Mouse (Mus musculus): ENCODE results near the gene Hmga2. TPM values are rescaled to one million over a fixed set of nuclear protein-coding genes. Genes with fewer than 3 reads are reported as not detected.

The Hmga2 gene
- polyA plus RNA-seq, 1 experiment from 2014 or later, result 0.45 TPM

- no peaks in the 10 kb centered on the region for H3K9me3 ChIP-seq (replicated peaks; ENCODE audit: control insufficient read depth, low read length, poor library complexity, severe bottlenecking)
- H3K27ac ChIP-seq (ENCODE audit: low read length), result no peak overlapping the region
- no peak overlapping the region for H3K9ac ChIP-seq (ENCODE audit: low read depth, low read length)
- no peaks in the 10 kb centered on the region for H3K36me3 ChIP-seq (ENCODE audit: control insufficient read depth, insufficient read depth, low read length)
- no peak overlapping the region for H3K4me2 ChIP-seq (ENCODE audit: low read length)
- 35% methylated on average over 10 of the region's 10 CpGs for WGBS
- peaks cover 12% of the 10 kb centered on the region for H3K4me1 ChIP-seq (ENCODE audit: control insufficient read depth, insufficient read depth, low read length)
- no peak for ATAC-seq
- no peak overlapping the region for H3K4me3 ChIP-seq (ENCODE audit: low read depth, low read length)
- H3K27me3 ChIP-seq (ENCODE audit: control insufficient read depth, insufficient read depth, low read depth, low read length), result peaks cover 3% of the 10 kb centered on the region; the same call in 1 of the 2 replicates
Observed at GRCm38 (mm10) chr10:120388966-120389365, 87.3 kb downstream of the Hmga2 start.

GRCm38 (mm10) chr10:120388400-120388871 lies 87.8 kb downstream of the Hmga2 start:
- no peaks in the 10 kb centered on the region for H3K9me3 ChIP-seq (replicated peaks; ENCODE audit: control insufficient read depth, low read length, poor library complexity, severe bottlenecking)

GRCm38 (mm10) chr10:120387105-120387504 lies 89.2 kb downstream of the Hmga2 start:
- no peak overlapping the region for H3K4me2 ChIP-seq (ENCODE audit: low read length)
- peaks cover 3% of the 10 kb centered on the region; the same call in 1 of the 2 replicates for H3K27me3 ChIP-seq (ENCODE audit: control insufficient read depth, insufficient read depth, low read depth, low read length)
- 78% methylated on average over 8 of the region's 8 CpGs for WGBS
- no peaks in the 10 kb centered on the region for H3K36me3 ChIP-seq (ENCODE audit: control insufficient read depth, insufficient read depth, low read length)
- no peaks in the 10 kb centered on the region for H3K9me3 ChIP-seq (replicated peaks; ENCODE audit: control insufficient read depth, low read length, poor library complexity, severe bottlenecking)
- H3K27ac ChIP-seq (ENCODE audit: low read length), result no peak overlapping the region
- no peak for ATAC-seq
- no peak overlapping the region for H3K9ac ChIP-seq (ENCODE audit: low read depth, low read length)
- H3K4me1 ChIP-seq (ENCODE audit: control insufficient read depth, insufficient read depth, low read length), result peaks cover 12% of the 10 kb centered on the region
- H3K4me3 ChIP-seq (ENCODE audit: low read depth, low read length), result no peak overlapping the region

More at GRCm38 (mm10) chr10:120388400-120388871, 87.8 kb downstream of the Hmga2 start:
- no peak for ATAC-seq
- no peak overlapping the region for H3K27ac ChIP-seq (ENCODE audit: low read length)
- no peak overlapping the region for H3K9ac ChIP-seq (ENCODE audit: low read depth, low read length)
- no peaks in the 10 kb centered on the region for H3K36me3 ChIP-seq (ENCODE audit: control insufficient read depth, insufficient read depth, low read length)
- WGBS, result 41% methylated on average over 8 of the region's 8 CpGs
- no peak overlapping the region for H3K4me3 ChIP-seq (ENCODE audit: low read depth, low read length)
- H3K4me1 ChIP-seq (ENCODE audit: control insufficient read depth, insufficient read depth, low read length), result peaks cover 12% of the 10 kb centered on the region
- peaks cover 3% of the 10 kb centered on the region; the same call in 1 of the 2 replicates for H3K27me3 ChIP-seq (ENCODE audit: control insufficient read depth, insufficient read depth, low read depth, low read length)
- H3K4me2 ChIP-seq (ENCODE audit: low read length), result no peak overlapping the region

GRCm38 (mm10) chr10:120384797-120385600 lies 91.3 kb downstream of the Hmga2 start:
- no peak overlapping the region for H3K4me2 ChIP-seq (ENCODE audit: low read length)
- no peak overlapping the region for H3K27ac ChIP-seq (ENCODE audit: low read length)
- no peak overlapping the region for H3K9ac ChIP-seq (ENCODE audit: low read depth, low read length)
- H3K4me3 ChIP-seq (ENCODE audit: low read depth, low read length), result no peak overlapping the region
- H3K9me3 ChIP-seq (replicated peaks; ENCODE audit: control insufficient read depth, low read length, poor library complexity, severe bottlenecking), result no peaks in the 10 kb centered on the region
- peaks cover 3% of the 10 kb centered on the region; the same call in 1 of the 2 replicates for H3K27me3 ChIP-seq (ENCODE audit: control insufficient read depth, insufficient read depth, low read depth, low read length)
- peaks cover 5% of the 10 kb centered on the region for H3K4me1 ChIP-seq (ENCODE audit: control insufficient read depth, insufficient read depth, low read length)
- ATAC-seq, result no peak
- WGBS, result 65% methylated on average over 10 of the region's 10 CpGs
- H3K36me3 ChIP-seq (ENCODE audit: control insufficient read depth, insufficient read depth, low read length), result no peaks in the 10 kb centered on the region

GRCm38 (mm10) chr10:120384040-120384439 lies 92.2 kb downstream of the Hmga2 start:
- H3K4me1 ChIP-seq (ENCODE audit: control insufficient read depth, insufficient read depth, low read length), result peaks cover 5% of the 10 kb centered on the region
- H3K4me3 ChIP-seq (ENCODE audit: low read depth, low read length), result no peak overlapping the region
- no peaks in the 10 kb centered on the region for H3K36me3 ChIP-seq (ENCODE audit: control insufficient read depth, insufficient read depth, low read length)
- ATAC-seq, result no peak
- H3K27ac ChIP-seq (ENCODE audit: low read length), result no peak overlapping the region
- H3K4me2 ChIP-seq (ENCODE audit: low read length), result no peak overlapping the region
- H3K9me3 ChIP-seq (replicated peaks; ENCODE audit: control insufficient read depth, low read length, poor library complexity, severe bottlenecking), result no peaks in the 10 kb centered on the region
- no peak overlapping the region for H3K9ac ChIP-seq (ENCODE audit: low read depth, low read length)
- no peaks in the 10 kb centered on the region for H3K27me3 ChIP-seq (ENCODE audit: control insufficient read depth, insufficient read depth, low read depth, low read length)
- WGBS, result 76% methylated on average over 7 of the region's 7 CpGs

- Histone ChIP-seq H3K27ac (ENCODE audit: low read length) (no peak overlapping the region), H3K27me3 (ENCODE audit: control insufficient read depth, insufficient read depth, low read depth, low read length) (no peaks in the 10 kb centered on the region), H3K36me3 (ENCODE audit: control insufficient read depth, insufficient read depth, low read length) (no peaks in the 10 kb centered on the region), H3K4me3 (ENCODE audit: low read depth, low read length) (no peak overlapping the region), H3K4me1 (ENCODE audit: control insufficient read depth, insufficient read depth, low read length) (0 out of 2 replicates have a peak, but pooled peaks cover 3% of the 10 kb centered on the region), H3K9ac (ENCODE audit: low read depth, low read length) (no peak overlapping the region), H3K4me2 (ENCODE audit: low read length) (no peak overlapping the region), H3K9me3 (replicated peaks; ENCODE audit: control insufficient read depth, low read length, poor library complexity, severe bottlenecking) (no peaks in the 10 kb centered on the region)
- peak; percentile 55; the same call in 1 of the 2 replicates for ATAC-seq
- WGBS, result 63% methylated on average over 3 of the region's 3 CpGs
Observed at GRCm38 (mm10) chr10:120377795-120378194, 98.5 kb downstream of the Hmga2 start.

GRCm38 (mm10) chr10:120377327-120377752 lies 98.9 kb downstream of the Hmga2 start:
- peak overlapping the region; percentile 13; the same call in 1 of the 2 replicates for H3K4me2 ChIP-seq (ENCODE audit: low read length)
- H3K4me1 ChIP-seq (ENCODE audit: control insufficient read depth, insufficient read depth, low read length), result 0 out of 2 replicates have a peak, but pooled peaks cover 3% of the 10 kb centered on the region
- no peaks in the 10 kb centered on the region for H3K9me3 ChIP-seq (replicated peaks; ENCODE audit: control insufficient read depth, low read length, poor library complexity, severe bottlenecking)
- H3K36me3 ChIP-seq (ENCODE audit: control insufficient read depth, insufficient read depth, low read length), result no peaks in the 10 kb centered on the region
- no peak overlapping the region for H3K9ac ChIP-seq (ENCODE audit: low read depth, low read length)
- ATAC-seq, result peak; percentile 94
- H3K27me3 ChIP-seq (ENCODE audit: control insufficient read depth, insufficient read depth, low read depth, low read length), result no peaks in the 10 kb centered on the region
- no peak overlapping the region for H3K4me3 ChIP-seq (ENCODE audit: low read depth, low read length)
- no peak overlapping the region for H3K27ac ChIP-seq (ENCODE audit: low read length)
- WGBS, result 19% methylated on average over 19 of the region's 19 CpGs

- 94% methylated on average over 14 of the region's 14 CpGs for WGBS
- no peaks in the 10 kb centered on the region for H3K36me3 ChIP-seq (ENCODE audit: control insufficient read depth, insufficient read depth, low read length)
- no peak overlapping the region for H3K27ac ChIP-seq (ENCODE audit: low read length)
- H3K27me3 ChIP-seq (ENCODE audit: control insufficient read depth, insufficient read depth, low read depth, low read length), result no peaks in the 10 kb centered on the region
- no peak overlapping the region for H3K4me3 ChIP-seq (ENCODE audit: low read depth, low read length)
- H3K4me1 ChIP-seq (ENCODE audit: control insufficient read depth, insufficient read depth, low read length), result 0 out of 2 replicates have a peak, but pooled peaks cover 3% of the 10 kb centered on the region
- no peak overlapping the region for H3K4me2 ChIP-seq (ENCODE audit: low read length)
- ATAC-seq, result no peak
- no peaks in the 10 kb centered on the region for H3K9me3 ChIP-seq (replicated peaks; ENCODE audit: control insufficient read depth, low read length, poor library complexity, severe bottlenecking)
- no peak overlapping the region for H3K9ac ChIP-seq (ENCODE audit: low read depth, low read length)
Observed at GRCm38 (mm10) chr10:120375438-120375837, 100.8 kb downstream of the Hmga2 start.

- no peaks in the 10 kb centered on the region for H3K27me3 ChIP-seq (ENCODE audit: control insufficient read depth, insufficient read depth, low read depth, low read length)
- no peak overlapping the region for H3K4me2 ChIP-seq (ENCODE audit: low read length)
- H3K9ac ChIP-seq (ENCODE audit: low read depth, low read length), result no peak overlapping the region
- H3K9me3 ChIP-seq (replicated peaks; ENCODE audit: control insufficient read depth, low read length, poor library complexity, severe bottlenecking), result no peaks in the 10 kb centered on the region
- 65% methylated on average over 10 of the region's 10 CpGs for WGBS
- no peak for ATAC-seq
- no peaks in the 10 kb centered on the region for H3K36me3 ChIP-seq (ENCODE audit: control insufficient read depth, insufficient read depth, low read length)
- no peak overlapping the region for H3K4me3 ChIP-seq (ENCODE audit: low read depth, low read length)
- H3K4me1 ChIP-seq (ENCODE audit: control insufficient read depth, insufficient read depth, low read length), result no peaks in the 10 kb centered on the region
- H3K27ac ChIP-seq (ENCODE audit: low read length), result no peak overlapping the region
Observed at GRCm38 (mm10) chr10:120371215-120371614, 105.1 kb downstream of the Hmga2 start.

Data from midbrain, embryonic 16.5 days (tissue).